Mouse (Mus musculus) kidney, adult 11 months (tissue): Measurements from ENCODE around the gene Gm8159.
"Not testable (repeated sequence)": the region's sequence is repeated elsewhere in the genome, so short reads cannot be mapped to it uniquely, and the experiment has no call there.

Experiments
- DNase-seq: peaks from one replicate; pipeline ENCODE4 v3.0.0; 2022

The Gm8159 gene

DNA sequence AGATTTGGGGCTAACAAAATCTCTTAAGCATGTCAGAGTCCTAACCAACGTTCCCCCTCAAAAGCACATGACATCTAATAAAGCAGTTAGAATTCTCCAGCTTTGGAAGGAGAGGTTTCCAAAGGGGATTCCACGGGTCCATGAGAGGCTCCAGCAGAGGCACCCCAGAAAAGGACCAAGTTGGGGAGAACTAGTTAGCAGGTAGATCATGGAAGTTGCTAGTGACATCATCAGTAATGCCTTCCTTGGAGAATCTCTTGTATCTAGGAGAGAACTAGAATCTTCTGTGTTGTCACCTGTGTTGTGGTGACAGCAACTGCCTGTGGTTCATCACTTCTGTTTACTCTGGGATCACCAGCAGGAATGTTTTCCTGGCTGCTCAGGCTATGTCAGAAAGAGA is at the start of gene Gm8159:
Gene Gm8159 (plus strand): TSS at position 301 of the 400 bp plus-strand sequence.
- DNase-seq: not testable (repeated sequence)

DNA sequence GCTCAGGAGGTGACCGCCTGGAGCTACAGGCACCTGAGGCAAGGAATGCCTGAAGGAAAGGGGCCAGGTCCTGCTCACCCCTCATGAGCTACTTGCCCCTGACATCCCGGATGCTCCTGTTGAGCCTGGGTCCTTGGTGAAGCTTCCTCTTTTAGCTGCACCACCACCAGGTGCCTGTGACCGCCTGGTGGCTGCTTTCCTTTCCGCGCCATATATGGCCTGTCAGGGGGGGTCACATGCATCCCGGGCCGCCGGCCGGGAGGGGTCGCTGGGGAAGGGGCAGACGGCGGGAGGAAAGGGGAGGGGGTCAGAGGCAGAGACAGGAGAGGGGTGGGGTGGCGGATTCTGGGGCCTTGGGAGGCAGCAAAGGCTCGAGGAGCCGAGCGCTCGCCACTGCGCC is 17.2 kb downstream of the Gm8159 start:
- DNase-seq: not testable (repeated sequence)

DNA sequence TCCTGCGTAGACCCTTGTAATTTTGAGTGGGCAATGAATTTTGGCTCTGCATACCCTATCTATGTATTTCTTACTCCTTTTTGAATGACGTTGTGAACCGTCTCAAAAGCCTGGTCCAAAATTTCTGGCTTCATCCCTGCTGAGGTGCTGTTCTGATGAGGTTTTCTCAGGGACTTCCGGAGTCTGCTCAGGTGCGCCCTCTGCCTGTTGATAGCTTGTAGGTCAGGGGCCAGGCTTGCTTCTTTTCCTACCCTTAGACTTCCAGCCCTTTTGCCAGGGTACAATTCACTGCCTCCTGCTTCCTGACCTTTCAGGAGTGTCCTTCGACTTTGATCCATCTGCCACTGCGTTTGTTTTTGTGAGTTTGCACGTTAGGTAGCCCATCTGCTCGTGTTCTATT is 18.2 kb downstream of the Gm8159 start:
- DNase-seq: not testable (repeated sequence)

DNA sequence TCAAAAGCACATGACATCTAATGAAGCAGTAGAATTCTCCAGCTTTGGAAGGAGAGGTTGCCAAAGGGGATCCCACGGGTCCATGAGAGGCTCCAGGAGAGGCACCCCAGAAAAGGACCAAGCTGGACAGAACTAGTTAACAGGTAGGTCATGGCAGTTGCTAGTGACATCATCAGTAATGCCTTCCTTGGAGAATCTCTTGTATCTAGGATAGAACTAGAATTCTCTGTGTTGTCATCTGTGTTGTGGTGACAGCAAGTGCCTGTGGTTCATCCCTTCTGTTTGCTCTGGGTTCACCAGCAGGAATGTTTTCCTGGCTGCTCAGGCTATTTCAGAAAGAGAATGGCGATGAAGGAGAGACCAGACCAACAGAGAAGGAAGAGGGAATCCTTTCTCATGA is 31.7 kb downstream of the Gm8159 start, which contains the start of gene Gm3239:
Gene Gm3239 (plus strand): TSS at position 301 of the 400 bp plus-strand sequence.
- DNase-seq: not testable (repeated sequence)
